Mouse (Mus musculus) heart, embryonic 16.5 days (tissue): ENCODE data around the gene Cisd3. TPM values are rescaled to one million over a fixed set of nuclear protein-coding genes. Genes with fewer than 3 reads are reported as not detected.
"Not testable (repeated sequence)": the region's sequence is repeated elsewhere in the genome, so short reads cannot be mapped to it uniquely, and the experiment has no call there.

Experiments used
- ATAC-seq: fragments of 200-750 bp; cut with Nextera tagmentation; replicated peaks from 2 replicates; pipeline ENCODE4 v1.8.0; 2017; ENCODE audit warnings: moderate number of reproducible peaks; ENCODE audit not compliant: insufficient read depth, low FRiP score; ENCODE audit errors: extremely low read depth
- H3K27ac ChIP-seq: fragments of 300-500 bp; sonication (generic); 2 replicates; pipeline ENCODE4 v1.5.1; 2014; ENCODE audit warnings: mild to moderate bottlenecking, low read length, control low read depth, moderate library complexity
- H3K27me3 ChIP-seq: fragments of 300-500 bp; sonication (generic); 2 replicates; pipeline ENCODE4 v1.6.1; 2014; ENCODE audit warnings: low read length, mixed read lengths; ENCODE audit not compliant: control insufficient read depth, insufficient read depth
- H3K36me3 ChIP-seq: fragments of 300-500 bp; sonication (generic); 2 replicates; pipeline ENCODE4 v1.6.1; 2014; ENCODE audit not compliant: control insufficient read depth, insufficient read depth
- H3K4me1 ChIP-seq: fragments of 300-500 bp; sonication (generic); 2 replicates; pipeline ENCODE4 v1.6.1; 2014; ENCODE audit warnings: low read length, mixed read lengths; ENCODE audit not compliant: control insufficient read depth, insufficient read depth
- H3K4me2 ChIP-seq: fragments of 300-500 bp; sonication (generic); 2 replicates; pipeline ENCODE4 v1.6.1; 2014; ENCODE audit warnings: low read depth, mild to moderate bottlenecking, control low read depth, low read length
- H3K4me3 ChIP-seq: fragments of 300-500 bp; sonication (generic); 2 replicates; pipeline ENCODE4 v1.5.1; 2014; ENCODE audit warnings: mild to moderate bottlenecking, control low read depth, low read length
- H3K9ac ChIP-seq: fragments of 300-500 bp; sonication (generic); 2 replicates; pipeline ENCODE4 v1.6.1; 2014; ENCODE audit warnings: low read length, control low read depth
- H3K9me3 ChIP-seq: fragments of 300-500 bp; sonication (generic); replicated peaks from 2 replicates; pipeline ENCODE4 v1.6.1; 2016; ENCODE audit warnings: low read length; ENCODE audit not compliant: control insufficient read depth
- WGBS: fragments of 180-500 bp; shearing (Covaris S2); extraction: QIAGEN DNeasy Blood & Tissue Kit; methylation state at CpG from one replicate; pipeline ENCODE4 v1.1.7; 2014; 5-methylcytosine and 5-hydroxymethylcytosine counted together
- polyA plus RNA-seq: library from polyadenylated mRNA; unstranded; fragments of >200 nt; fragmentation: Nextera tagmentation; extraction: Ambion mirVana; gene quantifications from 2 replicates; pipeline ENCODE4 v1.2.1, GENCODE M21; 2015

Gene Cisd3
- polyA plus RNA-seq, 1 experiment from 2014 or later: 86.1 TPM

GRCm38 (mm10) chr11:97721338-97721737 lies 35.7 kb downstream of the Cisd3 start:
- H3K36me3 ChIP-seq: peaks cover 39% of the 10 kb centered on the region

GRCm38 (mm10) chr11:97723709-97724108 lies 38.1 kb downstream of the Cisd3 start:
- Histone ChIP-seq H3K4me1 (no peaks in the 10 kb centered on the region), H3K27ac (no peak overlapping the region), H3K4me2 (no peak overlapping the region), H3K27me3 (no peaks in the 10 kb centered on the region), H3K36me3 (peaks cover 50% of the 10 kb centered on the region), H3K4me3 (no peak overlapping the region), H3K9me3 (no peaks in the 10 kb centered on the region; the same call in 1 of the 2 replicates), H3K9ac (no peak overlapping the region)
- 77% methylated on average over 7 of the region's 7 CpGs for WGBS
- ATAC-seq: peak; percentile 60; the same call in 1 of the 2 replicates

More at GRCm38 (mm10) chr11:97721338-97721737, 35.7 kb downstream of the Cisd3 start:
- no peak overlapping the region for H3K4me2 ChIP-seq
- 89% methylated on average over 4 of the region's 4 CpGs for WGBS
- no peak for ATAC-seq
- H3K4me3 ChIP-seq: no peak overlapping the region
- no peak overlapping the region for H3K27ac ChIP-seq
- no peaks in the 10 kb centered on the region; the same call in 1 of the 2 replicates for H3K9me3 ChIP-seq
- H3K4me1 ChIP-seq: 0 out of 2 replicates have a peak, but pooled peaks cover 1% of the 10 kb centered on the region
- no peak overlapping the region for H3K9ac ChIP-seq
- H3K27me3 ChIP-seq: no peaks in the 10 kb centered on the region

- no peaks in the 10 kb centered on the region for H3K27me3 ChIP-seq
- 0 out of 2 replicates have a peak, but pooled peaks have one; percentile 7 for ATAC-seq
- H3K9me3 ChIP-seq: no peaks in the 10 kb centered on the region
- no peak overlapping the region for H3K27ac ChIP-seq
- no peak overlapping the region for H3K4me2 ChIP-seq
- H3K4me3 ChIP-seq: no peak overlapping the region
- 63% methylated on average over 7 of the region's 7 CpGs for WGBS
- peaks cover 44% of the 10 kb centered on the region for H3K36me3 ChIP-seq
- no peak overlapping the region for H3K9ac ChIP-seq
- no peaks in the 10 kb centered on the region for H3K4me1 ChIP-seq
These were observed 42.7 kb downstream of the Cisd3 start for GRCm38 (mm10) chr11:97728311-97728710.

GRCm38 (mm10) chr11:97728730-97729129 lies 43.1 kb downstream of the Cisd3 start:
- H3K9ac ChIP-seq: no peak overlapping the region
- no peak overlapping the region for H3K4me2 ChIP-seq
- H3K27me3 ChIP-seq: no peaks in the 10 kb centered on the region
- no peaks in the 10 kb centered on the region for H3K9me3 ChIP-seq
- H3K27ac ChIP-seq: no peak overlapping the region
- H3K4me3 ChIP-seq: no peak overlapping the region
- H3K4me1 ChIP-seq: no peaks in the 10 kb centered on the region
- peaks cover 44% of the 10 kb centered on the region for H3K36me3 ChIP-seq
- WGBS: 60% methylated on average over 7 of the region's 7 CpGs
- 0 out of 2 replicates have a peak, but pooled peaks have one; percentile 18 for ATAC-seq

- H3K9ac ChIP-seq: no peak overlapping the region
- H3K36me3 ChIP-seq: peaks cover 18% of the 10 kb centered on the region
- WGBS: 53% methylated on average over 10 of the region's 10 CpGs
- no peak overlapping the region for H3K4me3 ChIP-seq
- H3K27me3 ChIP-seq: no peaks in the 10 kb centered on the region
- no peak overlapping the region for H3K4me2 ChIP-seq
- no peaks in the 10 kb centered on the region for H3K4me1 ChIP-seq
- H3K9me3 ChIP-seq: no peaks in the 10 kb centered on the region
- ATAC-seq: no peak
- H3K27ac ChIP-seq: no peak overlapping the region
These were observed 48.1 kb downstream of the Cisd3 start for GRCm38 (mm10) chr11:97733689-97734088.

GRCm38 (mm10) chr11:97734810-97735209 lies 49.2 kb downstream of the Cisd3 start:
- not testable (repeated sequence) for ATAC-seq, H3K9ac ChIP-seq, H3K4me2 ChIP-seq, H3K27me3 ChIP-seq, H3K4me3 ChIP-seq, H3K9me3 ChIP-seq, H3K4me1 ChIP-seq, H3K27ac ChIP-seq
- WGBS: 86% methylated on average over 5 of the region's 5 CpGs
- peaks cover 18% of the 10 kb centered on the region for H3K36me3 ChIP-seq

GRCm38 (mm10) chr11:97736645-97737044 lies 51.0 kb downstream of the Cisd3 start:
- Histone ChIP-seq H3K9me3 (0 out of 2 replicates have a peak, but pooled peaks cover 2% of the 10 kb centered on the region), H3K36me3 (peaks cover 5% of the 10 kb centered on the region), H3K9ac (no peak overlapping the region), H3K4me2 (no peak overlapping the region), H3K27me3 (no peaks in the 10 kb centered on the region), H3K4me1 (no peaks in the 10 kb centered on the region; the same call in 1 of the 2 replicates), H3K27ac (no peak overlapping the region), H3K4me3 (no peak overlapping the region)
- ATAC-seq: no peak
- 85% methylated on average over 5 of the region's 5 CpGs for WGBS

- Histone ChIP-seq H3K4me2 (no peak overlapping the region), H3K9me3 (0 out of 2 replicates have a peak, but pooled peaks cover 2% of the 10 kb centered on the region), H3K27me3 (no peaks in the 10 kb centered on the region), H3K9ac (no peak overlapping the region), H3K4me3 (no peak overlapping the region), H3K27ac (no peak overlapping the region), H3K4me1 (peaks cover 4% of the 10 kb centered on the region), H3K36me3 (no peaks in the 10 kb centered on the region)
- WGBS: 74% methylated on average over 4 of the region's 4 CpGs
- no peak for ATAC-seq
These were observed 52.0 kb downstream of the Cisd3 start for GRCm38 (mm10) chr11:97737600-97737999.
